Mouse (Mus musculus) heart, embryonic 13.5 days (tissue): ENCODE results near the gene Magi1. TPM values are rescaled to one million over a fixed set of nuclear protein-coding genes. Genes with fewer than 3 reads are reported as not detected.
A peak's percentile ranks its signal among the peaks of the same experiment; 100 is the strongest.

Source experiments
- ATAC-seq: fragments of 200-750 bp; cut with Nextera tagmentation; 2 replicates; pipeline ENCODE4 v1.8.0; 2017; ENCODE audit warnings: moderate TSS enrichment; ENCODE audit not compliant: insufficient number of reproducible peaks, low FRiP score, low TSS enrichment; ENCODE audit errors: extremely low read depth
- H3K27ac ChIP-seq: fragments of 300-500 bp; sonication (generic); replicated peaks from 2 replicates; pipeline ENCODE4 v1.5.1; 2015; ENCODE audit warnings: moderate library complexity, mild to moderate bottlenecking, inconsistent platforms
- H3K27me3 ChIP-seq: fragments of 300-500 bp; sonication (generic); replicated peaks from 2 replicates; pipeline ENCODE4 v1.6.1; 2015; ENCODE audit warnings: mild to moderate bottlenecking, inconsistent platforms
- H3K36me3 ChIP-seq: fragments of 300-500 bp; sonication (generic); 2 replicates; pipeline ENCODE4 v1.6.1; 2015; ENCODE audit warnings: mild to moderate bottlenecking, inconsistent platforms
- H3K4me1 ChIP-seq: fragments of 300-500 bp; sonication (generic); 2 replicates; pipeline ENCODE4 v1.6.1; 2015; ENCODE audit warnings: inconsistent platforms
- H3K4me2 ChIP-seq: fragments of 300-500 bp; sonication (generic); 2 replicates; pipeline ENCODE4 v1.6.1; 2015; ENCODE audit warnings: inconsistent platforms, mild to moderate bottlenecking, moderate library complexity
- H3K4me3 ChIP-seq: fragments of 300-500 bp; sonication (generic); 2 replicates; pipeline ENCODE4 v1.5.1; 2015; ENCODE audit warnings: moderate library complexity, mild to moderate bottlenecking, inconsistent platforms
- H3K9ac ChIP-seq: fragments of 300-500 bp; sonication (generic); 2 replicates; pipeline ENCODE4 v1.6.1; 2015; ENCODE audit warnings: inconsistent platforms, mild to moderate bottlenecking, moderate library complexity
- H3K9me3 ChIP-seq: fragments of 300-500 bp; sonication (generic); 2 replicates; pipeline ENCODE4 v1.6.1; 2016; ENCODE audit warnings: inconsistent platforms
- WGBS: fragments of 180-500 bp; shearing (Covaris S2); methylation state at CpG from one replicate; pipeline ENCODE4 v1.1.7; 2015; ENCODE audit warnings: mixed read lengths; 5-methylcytosine and 5-hydroxymethylcytosine counted together
- polyA plus RNA-seq: library from polyadenylated mRNA; unstranded; fragments of >200 nt; fragmentation: Nextera tagmentation; extraction: Ambion mirVana; gene quantifications from 2 replicates; pipeline ENCODE4 v1.2.1, GENCODE M21; 2015

Magi1 gene
- polyA plus RNA-seq, 1 experiment from 2014 or later, result 7.5 TPM

DNA sequence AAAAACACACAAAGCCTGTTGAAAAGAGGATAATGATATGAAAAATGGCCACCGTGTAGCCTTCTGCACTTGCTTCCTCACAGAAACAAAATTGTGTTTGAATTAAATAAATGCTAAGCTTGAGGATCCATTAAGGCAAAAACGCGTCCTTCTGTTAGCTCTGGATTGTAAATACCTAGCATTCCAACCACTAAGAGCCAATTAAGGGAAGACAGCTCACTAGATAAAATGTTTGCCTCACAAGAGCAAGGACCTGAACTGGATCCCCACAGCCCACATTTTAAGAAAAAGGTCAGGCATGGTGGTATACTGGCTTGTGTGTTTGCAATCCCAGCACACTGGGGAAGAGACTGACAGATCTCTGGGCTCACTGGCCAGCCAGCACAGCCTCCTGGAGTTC lies 53.6 kb downstream of the Magi1 start:
- peak overlapping the region; percentile 75 for H3K27ac ChIP-seq
- H3K4me2 ChIP-seq, result peak overlapping the region; percentile 50
- no peak overlapping the region for H3K4me3 ChIP-seq

GRCm38 (mm10) chr6:94226262-94226661 lies 57.5 kb downstream of the Magi1 start:
- no peak for ATAC-seq
- H3K4me1 ChIP-seq, result peaks cover 80% of the 10 kb centered on the region
- 47% methylated on average over 6 of the region's 6 CpGs for WGBS

More for the DNA sequence above, 53.6 kb downstream of the Magi1 start:
- Histone ChIP-seq H3K9ac (peak overlapping the region; percentile 55; the same call in 1 of the 2 replicates), H3K36me3 (no peaks in the 10 kb centered on the region), H3K4me1 (peaks cover 73% of the 10 kb centered on the region), H3K9me3 (no peaks in the 10 kb centered on the region), H3K27me3 (no peaks in the 10 kb centered on the region)
- no peak for ATAC-seq
- WGBS, result 29% methylated on average over 3 of the region's 3 CpGs

DNA sequence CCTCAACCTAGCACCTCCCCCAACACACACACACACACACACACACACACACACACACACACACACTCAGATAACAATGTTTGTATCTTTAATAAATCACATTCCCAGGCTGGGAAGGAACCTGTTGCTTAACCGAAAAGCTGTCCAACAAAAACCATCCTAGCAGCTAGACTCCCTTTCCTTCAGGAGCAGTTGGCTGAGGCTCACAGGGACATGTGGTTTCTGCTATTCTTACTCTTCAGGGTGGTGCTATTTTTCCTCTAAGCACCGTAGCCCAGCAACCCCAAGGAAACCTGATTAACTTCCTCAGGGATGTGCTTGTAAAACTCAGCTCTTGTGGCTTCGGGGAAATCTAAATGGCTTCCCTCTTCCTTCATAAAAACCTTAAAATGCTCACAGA lies 57.9 kb downstream of the Magi1 start:
- peak overlapping the region; percentile 14; the same call in 1 of the 2 replicates for H3K4me2 ChIP-seq

More at GRCm38 (mm10) chr6:94226262-94226661, 57.5 kb downstream of the Magi1 start:
- H3K36me3 ChIP-seq, result no peaks in the 10 kb centered on the region
- no peaks in the 10 kb centered on the region for H3K9me3 ChIP-seq
- peak overlapping the region; percentile 63 for H3K27ac ChIP-seq
- peak overlapping the region; percentile 14 for H3K4me2 ChIP-seq
- no peak overlapping the region for H3K9ac ChIP-seq
- H3K27me3 ChIP-seq, result no peaks in the 10 kb centered on the region
- H3K4me3 ChIP-seq, result no peak overlapping the region

DNA sequence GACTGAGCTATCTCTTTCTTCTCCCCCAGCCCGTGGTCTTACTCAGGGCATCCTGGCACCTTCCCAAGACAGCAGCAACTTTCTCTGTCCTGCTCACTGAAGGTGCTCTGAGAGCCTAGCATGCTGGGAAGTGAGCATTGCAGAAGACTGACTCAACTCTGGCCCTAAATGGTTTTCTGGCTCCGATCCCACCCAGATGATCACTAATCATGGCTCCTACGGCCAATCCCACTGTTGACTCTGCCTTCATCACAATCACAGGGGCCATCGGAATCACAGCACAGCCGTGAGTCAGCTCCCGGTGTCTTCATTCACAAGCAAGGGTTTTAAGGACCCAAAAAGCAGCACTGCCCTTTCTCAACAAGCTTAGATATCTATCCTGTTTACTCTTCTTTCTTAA lies 58.6 kb downstream of the Magi1 start:
- peaks cover 78% of the 10 kb centered on the region for H3K4me1 ChIP-seq
- no peaks in the 10 kb centered on the region for H3K27me3 ChIP-seq
- no peaks in the 10 kb centered on the region for H3K9me3 ChIP-seq
- H3K27ac ChIP-seq, result peak overlapping the region; percentile 63; the same call in 1 of the 2 replicates
- H3K9ac ChIP-seq, result no peak overlapping the region
- WGBS, result 40% methylated on average over 6 of the region's 6 CpGs
- no peak overlapping the region for H3K4me3 ChIP-seq
- peak overlapping the region; percentile 14; the same call in 1 of the 2 replicates for H3K4me2 ChIP-seq
- no peak for ATAC-seq
- no peaks in the 10 kb centered on the region for H3K36me3 ChIP-seq

More for the DNA sequence above, 57.9 kb downstream of the Magi1 start:
- Histone ChIP-seq H3K9me3 (no peaks in the 10 kb centered on the region), H3K4me1 (peaks cover 79% of the 10 kb centered on the region), H3K9ac (0 out of 2 replicates have a peak overlapping the region, but pooled peaks have one; percentile 44), H3K27me3 (no peaks in the 10 kb centered on the region), H3K27ac (peak overlapping the region; percentile 63), H3K4me3 (no peak overlapping the region), H3K36me3 (no peaks in the 10 kb centered on the region)
- 16% methylated on average over 3 of the region's 3 CpGs for WGBS
- ATAC-seq, result no peak

GRCm38 (mm10) chr6:94222253-94222652 lies 61.5 kb downstream of the Magi1 start:
- ATAC-seq, result no peak
- H3K27ac ChIP-seq, result no peak overlapping the region

DNA sequence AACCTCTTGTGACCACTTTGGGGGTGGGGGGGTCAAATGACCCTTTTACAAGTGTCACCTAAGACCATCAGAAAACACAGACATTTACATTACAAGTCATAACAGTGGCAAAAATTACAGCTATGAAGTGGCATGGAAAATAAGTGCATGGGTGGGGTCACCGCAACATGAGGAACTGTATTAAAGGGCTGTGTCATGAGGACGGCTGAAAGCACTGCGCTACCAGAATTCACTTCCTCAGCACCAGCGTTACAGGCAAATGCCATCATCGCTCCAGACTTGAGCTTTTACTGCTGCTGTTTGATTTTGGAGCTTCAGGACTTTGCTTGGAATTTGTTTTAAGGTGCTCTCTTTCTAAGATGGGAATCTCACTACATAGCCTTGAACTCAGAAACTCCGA lies 62.0 kb downstream of the Magi1 start:
- Histone ChIP-seq H3K27ac (no peak overlapping the region), H3K4me3 (no peak overlapping the region), H3K36me3 (no peaks in the 10 kb centered on the region), H3K4me2 (no peak overlapping the region), H3K27me3 (no peaks in the 10 kb centered on the region), H3K4me1 (peaks cover 94% of the 10 kb centered on the region), H3K9ac (no peak overlapping the region), H3K9me3 (no peaks in the 10 kb centered on the region)
- 78% methylated on average over 6 of the region's 6 CpGs for WGBS
- ATAC-seq, result no peak

More at GRCm38 (mm10) chr6:94222253-94222652, 61.5 kb downstream of the Magi1 start:
- H3K4me2 ChIP-seq, result 0 out of 2 replicates have a peak overlapping the region, but pooled peaks have one; percentile 5
- no peak overlapping the region for H3K4me3 ChIP-seq
- no peaks in the 10 kb centered on the region for H3K27me3 ChIP-seq
- peak overlapping the region; percentile 11; the same call in 1 of the 2 replicates for H3K9ac ChIP-seq
- H3K9me3 ChIP-seq, result no peaks in the 10 kb centered on the region
- H3K36me3 ChIP-seq, result no peaks in the 10 kb centered on the region
- 33% methylated on average over 7 of the region's 7 CpGs for WGBS
- peaks cover 94% of the 10 kb centered on the region for H3K4me1 ChIP-seq

DNA sequence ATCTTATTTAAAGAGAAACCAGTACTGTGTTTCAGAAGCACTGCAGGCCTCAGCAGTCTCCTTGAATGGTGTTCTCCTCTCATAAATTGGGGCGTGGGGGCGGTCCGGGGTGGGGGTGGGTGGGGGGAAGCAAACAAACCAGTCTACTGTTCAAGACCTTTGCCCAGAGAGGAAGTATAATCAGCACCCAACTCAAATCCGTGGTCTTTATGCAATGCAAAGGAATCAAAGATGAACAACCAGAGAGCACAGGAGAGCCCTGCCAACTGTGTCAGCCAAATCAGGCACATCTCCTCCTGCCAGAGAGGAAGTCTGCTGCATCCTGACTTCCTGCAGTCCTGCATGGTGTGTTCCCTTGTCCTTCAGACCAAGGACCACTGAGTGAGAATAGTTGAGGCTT lies 65.6 kb downstream of the Magi1 start:
- Histone ChIP-seq H3K27ac (peak overlapping the region; percentile 33; the same call in 1 of the 2 replicates), H3K9ac (no peak overlapping the region), H3K9me3 (no peaks in the 10 kb centered on the region), H3K27me3 (no peaks in the 10 kb centered on the region), H3K4me3 (no peak overlapping the region), H3K36me3 (no peaks in the 10 kb centered on the region), H3K4me1 (peaks cover 92% of the 10 kb centered on the region), H3K4me2 (no peak overlapping the region)
- no peak for ATAC-seq
- WGBS, result 73% methylated on average over 4 of the region's 4 CpGs

- peak overlapping the region; percentile 16; the same call in 1 of the 2 replicates for H3K4me2 ChIP-seq
- 89% methylated on average over 4 of the region's 4 CpGs for WGBS
These were observed 67.9 kb downstream of the Magi1 start for GRCm38 (mm10) chr6:94215834-94216233.

GRCm38 (mm10) chr6:94214895-94215538 lies 68.7 kb downstream of the Magi1 start:
- H3K27me3 ChIP-seq, result no peaks in the 10 kb centered on the region
- WGBS, result 39% methylated on average over 7 of the region's 7 CpGs
- no peaks in the 10 kb centered on the region for H3K9me3 ChIP-seq
- ATAC-seq, result peak; percentile 55; the same call in 1 of the 2 replicates
- H3K4me2 ChIP-seq, result peak overlapping the region; percentile 16; the same call in 1 of the 2 replicates
- H3K9ac ChIP-seq, result peak overlapping the region; percentile 42
- peak overlapping the region; percentile 93 for H3K27ac ChIP-seq
- H3K36me3 ChIP-seq, result no peaks in the 10 kb centered on the region
- H3K4me1 ChIP-seq, result peaks cover 89% of the 10 kb centered on the region
- H3K4me3 ChIP-seq, result no peak overlapping the region

More at GRCm38 (mm10) chr6:94215834-94216233, 67.9 kb downstream of the Magi1 start:
- Histone ChIP-seq H3K9me3 (no peaks in the 10 kb centered on the region), H3K36me3 (no peaks in the 10 kb centered on the region), H3K9ac (no peak overlapping the region), H3K4me1 (peaks cover 91% of the 10 kb centered on the region), H3K4me3 (no peak overlapping the region), H3K27me3 (no peaks in the 10 kb centered on the region), H3K27ac (peak overlapping the region; percentile 93)
- no peak for ATAC-seq

GRCm38 (mm10) chr6:94205926-94206325 lies 77.8 kb downstream of the Magi1 start:
- peak overlapping the region; percentile 48; the same call in 1 of the 2 replicates for H3K9ac ChIP-seq
- peak overlapping the region; percentile 67 for H3K27ac ChIP-seq
- H3K4me3 ChIP-seq, result no peak overlapping the region; the same call in 1 of the 2 replicates
- H3K4me1 ChIP-seq, result peaks cover 88% of the 10 kb centered on the region
- H3K4me2 ChIP-seq, result peak overlapping the region; percentile 39
- H3K36me3 ChIP-seq, result no peaks in the 10 kb centered on the region
- no peak for ATAC-seq
- 40% methylated on average over 5 of the region's 5 CpGs for WGBS
- no peaks in the 10 kb centered on the region for H3K9me3 ChIP-seq
- H3K27me3 ChIP-seq, result no peaks in the 10 kb centered on the region

GRCm38 (mm10) chr6:94203642-94204145 lies 80.0 kb downstream of the Magi1 start:
- Histone ChIP-seq H3K9me3 (no peaks in the 10 kb centered on the region), H3K4me2 (peak overlapping the region; percentile 43), H3K27ac (peak overlapping the region; percentile 80), H3K9ac (peak overlapping the region; percentile 45), H3K4me3 (no peak overlapping the region), H3K4me1 (peaks cover 88% of the 10 kb centered on the region), H3K27me3 (no peaks in the 10 kb centered on the region), H3K36me3 (no peaks in the 10 kb centered on the region)
- ATAC-seq, result no peak
- WGBS, result 8% methylated on average over 5 of the region's 5 CpGs
